Mouse (Mus musculus): ENCODE results near the gene Srpk1. TPM values are rescaled to one million over a fixed set of nuclear protein-coding genes. Genes with fewer than 3 reads are reported as not detected.

Gene Srpk1
- polyA plus RNA-seq, 1 experiment from 2014 or later = 97.5 TPM

DNA sequence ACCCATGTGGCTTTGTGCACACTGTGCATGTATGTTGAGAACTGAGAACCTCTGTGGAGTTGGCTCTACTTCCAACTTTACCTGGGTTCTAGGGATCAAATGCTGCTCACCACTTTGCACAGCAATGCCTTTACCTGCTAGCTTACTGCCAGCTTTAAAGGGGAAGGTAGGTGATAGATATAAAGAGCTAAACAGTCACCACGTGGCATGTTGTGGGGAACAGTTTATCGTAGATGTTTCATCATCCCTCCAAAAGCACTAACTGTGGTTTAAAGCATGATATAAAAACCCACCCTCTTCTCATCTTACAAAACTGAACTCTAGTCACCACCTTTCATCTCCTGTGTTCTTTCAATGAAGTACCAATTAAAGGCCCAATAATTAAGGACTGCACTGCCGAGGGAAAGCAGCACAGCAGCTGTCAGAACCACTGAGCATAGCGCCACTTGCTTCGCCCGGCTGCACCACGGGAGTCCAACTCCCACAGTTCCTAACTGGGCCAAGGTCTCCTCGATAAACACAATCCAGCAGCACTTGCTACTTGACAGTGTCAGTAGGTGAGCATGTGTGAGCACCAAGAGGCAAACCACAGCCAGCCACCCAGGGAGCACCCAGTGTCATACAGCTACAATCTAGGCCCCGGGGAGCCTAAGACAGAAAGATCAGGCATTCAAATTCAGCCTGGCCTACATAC is 20.8 kb downstream of the Srpk1 start:
- no peak for ATAC-seq
- Histone ChIP-seq H3K9me3 (no peaks in the 10 kb centered on the region), H3K4me1 (replicated peaks) (no peaks in the 10 kb centered on the region), H3K9ac (no peak overlapping the region), H3K27ac (no peak overlapping the region), H3K4me2 (replicated peaks) (no peak overlapping the region), H3K4me3 (replicated peaks) (no peak overlapping the region), H3K27me3 (replicated peaks) (no peaks in the 10 kb centered on the region), H3K36me3 (peaks cover 50% of the 10 kb centered on the region)
- 89% methylated on average over 9 of the region's 9 CpGs for WGBS

DNA sequence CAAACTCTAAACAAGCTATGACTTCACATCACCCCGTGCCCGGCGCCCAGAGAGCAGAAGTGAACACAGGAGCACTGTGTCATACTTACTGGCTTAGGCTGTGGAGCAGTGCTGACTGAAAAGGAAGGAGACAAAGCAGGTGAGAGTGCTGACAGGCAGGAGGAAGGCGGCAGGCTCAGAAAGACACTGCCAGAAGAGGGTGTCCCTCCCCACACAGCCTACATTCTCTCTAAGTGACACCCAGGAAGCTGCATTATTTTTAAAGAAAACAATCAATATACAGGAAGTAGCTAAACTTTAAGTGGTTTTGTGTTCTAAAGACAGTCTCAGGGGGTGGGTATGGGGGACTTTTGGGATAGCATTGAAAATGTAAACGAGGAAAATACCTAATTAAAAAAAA is 21.7 kb downstream of the Srpk1 start:
- Histone ChIP-seq H3K4me2 (replicated peaks) (no peak overlapping the region), H3K9me3 (no peaks in the 10 kb centered on the region), H3K4me1 (replicated peaks) (no peaks in the 10 kb centered on the region), H3K27ac (no peak overlapping the region), H3K27me3 (replicated peaks) (no peaks in the 10 kb centered on the region), H3K9ac (no peak overlapping the region), H3K36me3 (peaks cover 53% of the 10 kb centered on the region), H3K4me3 (replicated peaks) (no peak overlapping the region)
- ATAC-seq = no peak
- WGBS = 84% methylated on average over 5 of the region's 5 CpGs

DNA sequence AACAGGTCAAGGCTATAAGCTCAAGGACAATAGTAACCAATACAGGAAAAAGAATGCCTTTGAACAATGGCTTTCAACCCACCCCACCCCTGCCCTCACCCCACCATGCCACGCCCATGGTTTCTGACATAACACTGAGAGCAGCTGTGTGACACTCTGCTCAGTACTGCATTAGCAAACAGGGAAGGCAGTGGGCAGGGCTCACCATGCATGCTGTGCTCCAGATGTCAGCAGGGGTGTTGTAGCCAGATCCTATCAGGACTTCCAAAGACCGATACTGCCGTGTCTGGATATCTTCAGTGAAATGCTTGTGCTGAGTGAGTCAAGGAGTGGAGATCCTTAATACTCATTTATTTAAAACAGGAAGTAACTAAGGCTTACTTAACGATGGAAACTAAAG is 28.5 kb downstream of the Srpk1 start:
- H3K4me1 ChIP-seq (replicated peaks) = no peaks in the 10 kb centered on the region
- H3K27ac ChIP-seq = no peak overlapping the region
- H3K4me3 ChIP-seq (replicated peaks) = no peak overlapping the region
- no peaks in the 10 kb centered on the region for H3K9me3 ChIP-seq
- no peak overlapping the region for H3K4me2 ChIP-seq (replicated peaks)
- peaks cover 61% of the 10 kb centered on the region for H3K36me3 ChIP-seq
- no peak overlapping the region for H3K9ac ChIP-seq
- H3K27me3 ChIP-seq (replicated peaks) = no peaks in the 10 kb centered on the region
- no peak for ATAC-seq
- 56% methylated on average over 4 of the region's 4 CpGs for WGBS

DNA sequence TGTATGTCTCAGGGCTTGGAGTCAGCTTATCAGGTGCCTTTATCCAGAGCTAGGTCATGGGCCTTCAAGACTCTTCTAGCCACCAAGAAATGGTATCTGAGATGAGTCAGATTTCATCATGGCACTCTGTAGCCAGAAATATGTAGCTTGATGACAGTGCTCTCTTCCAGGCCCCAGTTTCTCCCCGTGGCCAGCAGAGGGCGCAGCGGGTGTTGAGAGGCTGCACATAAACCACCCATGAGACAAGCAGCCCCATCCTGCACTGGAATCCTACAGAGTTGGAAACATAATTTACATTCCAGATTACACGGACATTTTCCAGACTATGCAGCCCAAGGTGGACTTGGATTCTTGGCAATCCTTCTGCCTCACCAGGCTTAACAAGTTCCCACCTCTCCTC is 29.5 kb downstream of the Srpk1 start:
- no peaks in the 10 kb centered on the region for H3K9me3 ChIP-seq
- H3K4me1 ChIP-seq (replicated peaks) = no peaks in the 10 kb centered on the region
- no peak overlapping the region for H3K4me2 ChIP-seq (replicated peaks)
- peaks cover 58% of the 10 kb centered on the region for H3K36me3 ChIP-seq
- no peak overlapping the region for H3K27ac ChIP-seq
- H3K27me3 ChIP-seq (replicated peaks) = no peaks in the 10 kb centered on the region
- H3K4me3 ChIP-seq (replicated peaks) = no peak overlapping the region
- no peak overlapping the region for H3K9ac ChIP-seq
- ATAC-seq = peak; percentile 47; the same call in 1 of the 2 replicates
- WGBS = 17% methylated on average over 4 of the region's 4 CpGs

DNA sequence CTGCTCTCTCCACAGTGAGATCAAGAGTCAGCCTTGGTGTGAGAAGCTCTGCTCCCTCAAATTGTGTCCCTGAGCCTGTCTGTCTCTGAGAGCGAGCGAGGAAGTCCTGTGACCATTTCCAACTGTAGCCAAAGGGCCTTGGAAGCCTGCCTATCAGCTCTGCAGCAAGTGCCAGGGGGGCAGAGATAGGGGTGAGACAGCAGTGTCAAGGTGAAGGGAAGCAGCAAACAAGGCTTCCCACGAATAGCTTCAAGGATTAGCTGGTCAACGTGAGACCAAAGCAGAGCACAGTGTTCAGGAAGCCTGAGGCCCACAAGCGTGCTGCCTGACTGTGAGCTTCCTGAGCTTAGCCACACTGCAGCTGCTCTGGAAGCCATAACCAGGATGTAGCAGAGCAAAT is 31.0 kb downstream of the Srpk1 start:
- no peaks in the 10 kb centered on the region for H3K4me1 ChIP-seq (replicated peaks)
- WGBS = 91% methylated on average over 5 of the region's 5 CpGs
- H3K27ac ChIP-seq = no peak overlapping the region
- no peak for ATAC-seq
- no peak overlapping the region for H3K4me3 ChIP-seq (replicated peaks)
- H3K4me2 ChIP-seq (replicated peaks) = no peak overlapping the region
- H3K9me3 ChIP-seq = no peaks in the 10 kb centered on the region
- H3K36me3 ChIP-seq = peaks cover 51% of the 10 kb centered on the region
- H3K27me3 ChIP-seq (replicated peaks) = no peaks in the 10 kb centered on the region
- no peak overlapping the region for H3K9ac ChIP-seq

DNA sequence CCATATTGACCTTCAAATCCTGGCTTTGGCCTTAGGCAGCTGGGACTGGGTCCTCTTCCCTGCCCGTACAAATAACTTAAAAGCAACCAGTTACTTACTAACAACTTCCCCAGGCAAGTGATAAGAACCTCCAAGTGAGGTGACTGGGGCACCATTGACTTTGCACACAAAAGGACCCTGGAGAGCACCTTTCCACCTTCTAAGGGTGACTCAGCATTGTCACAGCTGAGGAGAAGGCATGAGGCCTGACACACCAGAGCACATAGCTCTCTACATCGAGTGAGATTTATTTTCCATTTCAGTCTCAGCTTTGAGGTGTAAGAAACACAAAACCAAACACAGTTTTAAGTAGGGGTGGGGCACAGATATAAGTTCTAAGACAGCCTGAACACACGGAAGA is 31.9 kb downstream of the Srpk1 start:
- Histone ChIP-seq H3K27ac (no peak overlapping the region), H3K4me3 (replicated peaks) (no peak overlapping the region), H3K36me3 (peaks cover 49% of the 10 kb centered on the region), H3K9me3 (no peaks in the 10 kb centered on the region), H3K27me3 (replicated peaks) (no peaks in the 10 kb centered on the region), H3K4me2 (replicated peaks) (no peak overlapping the region), H3K9ac (no peak overlapping the region), H3K4me1 (replicated peaks) (no peaks in the 10 kb centered on the region)
- no peak for ATAC-seq
- 87% methylated on average over 3 of the region's 3 CpGs for WGBS

DNA sequence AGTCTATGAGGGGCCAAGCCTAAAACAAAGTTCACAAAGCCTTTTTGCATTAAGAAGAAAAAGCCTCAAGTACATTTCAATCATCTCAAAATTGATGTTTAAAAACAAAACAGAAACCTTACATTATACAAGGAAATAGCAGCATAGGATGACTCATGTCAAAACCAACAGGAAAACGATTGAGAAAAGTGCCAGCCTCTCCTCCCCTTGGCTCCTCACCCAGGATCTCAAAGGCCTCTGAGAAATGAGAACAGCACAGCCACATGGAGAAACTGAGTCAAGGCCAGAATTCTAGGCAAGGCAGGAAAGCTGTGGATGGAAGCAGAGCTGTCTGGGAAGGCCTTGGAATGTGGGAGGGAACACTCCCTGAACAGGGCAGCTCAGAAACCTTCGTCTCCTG is 33.9 kb downstream of the Srpk1 start:
- 73% methylated on average over 2 of the region's 2 CpGs for WGBS

DNA sequence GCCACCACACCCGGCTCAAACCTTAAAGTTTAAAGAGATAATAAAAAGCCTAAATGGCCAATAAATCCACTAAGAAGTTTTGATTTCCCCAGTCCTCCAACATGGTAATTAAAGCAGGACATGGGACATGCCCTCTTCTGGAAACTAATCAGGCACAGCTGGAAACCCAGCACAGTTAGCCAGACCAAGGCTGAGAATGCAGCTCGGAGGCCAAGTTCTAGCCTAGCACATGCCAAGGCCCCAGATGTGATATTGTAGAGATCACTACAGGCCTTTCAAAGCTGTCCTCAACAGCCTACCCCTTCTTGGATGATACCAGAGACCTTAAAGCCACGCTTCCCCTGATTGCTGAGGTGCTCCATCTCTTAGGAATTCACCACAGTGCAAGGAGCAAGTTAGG is 36.0 kb downstream of the Srpk1 start:
- no peak for ATAC-seq
- no peaks in the 10 kb centered on the region for H3K9me3 ChIP-seq
- H3K4me1 ChIP-seq (replicated peaks) = no peaks in the 10 kb centered on the region
- H3K4me2 ChIP-seq (replicated peaks) = no peak overlapping the region
- H3K4me3 ChIP-seq (replicated peaks) = no peak overlapping the region
- WGBS = 82% methylated on average over 3 of the region's 3 CpGs
- H3K27me3 ChIP-seq (replicated peaks) = no peaks in the 10 kb centered on the region
- H3K27ac ChIP-seq = no peak overlapping the region
- H3K9ac ChIP-seq = no peak overlapping the region
- peaks cover 29% of the 10 kb centered on the region for H3K36me3 ChIP-seq

More for the DNA sequence above, 33.9 kb downstream of the Srpk1 start:
- H3K4me3 ChIP-seq (replicated peaks) = no peak overlapping the region
- no peak overlapping the region for H3K27ac ChIP-seq
- peaks cover 44% of the 10 kb centered on the region for H3K36me3 ChIP-seq
- H3K9ac ChIP-seq = no peak overlapping the region
- no peaks in the 10 kb centered on the region for H3K4me1 ChIP-seq (replicated peaks)
- no peak overlapping the region for H3K4me2 ChIP-seq (replicated peaks)
- no peak for ATAC-seq
- H3K27me3 ChIP-seq (replicated peaks) = no peaks in the 10 kb centered on the region
- no peaks in the 10 kb centered on the region for H3K9me3 ChIP-seq

DNA sequence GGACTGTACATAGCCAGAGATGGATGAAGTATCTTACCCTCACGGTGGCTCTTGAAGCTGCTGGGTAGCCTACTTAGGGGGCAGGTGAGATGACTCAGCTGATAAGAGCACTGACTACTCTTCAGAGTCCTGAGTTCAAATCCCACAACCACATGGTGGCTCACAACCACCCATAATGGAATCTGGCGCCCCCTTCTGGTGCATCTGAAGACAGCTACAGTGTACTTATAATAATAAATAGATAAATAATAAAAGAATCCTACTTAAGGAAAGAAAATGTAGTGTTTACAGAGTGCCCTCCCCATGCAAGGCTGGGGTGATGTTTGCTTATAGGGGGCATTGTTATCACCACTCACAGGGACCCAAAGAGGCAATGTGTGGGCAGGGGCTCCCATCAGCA is 41.5 kb downstream of the Srpk1 start:
- no peak overlapping the region for H3K27ac ChIP-seq
- no peaks in the 10 kb centered on the region for H3K27me3 ChIP-seq (replicated peaks)
- no peaks in the 10 kb centered on the region for H3K36me3 ChIP-seq
- H3K9me3 ChIP-seq = no peaks in the 10 kb centered on the region
- H3K4me1 ChIP-seq (replicated peaks) = peaks cover under 1% of the 10 kb centered on the region; the same call in 1 of the 2 replicates
- no peak for ATAC-seq
- no peak overlapping the region for H3K9ac ChIP-seq
- WGBS = 56% methylated on average over 2 of the region's 2 CpGs
- H3K4me3 ChIP-seq (replicated peaks) = no peak overlapping the region
- no peak overlapping the region for H3K4me2 ChIP-seq (replicated peaks)

DNA sequence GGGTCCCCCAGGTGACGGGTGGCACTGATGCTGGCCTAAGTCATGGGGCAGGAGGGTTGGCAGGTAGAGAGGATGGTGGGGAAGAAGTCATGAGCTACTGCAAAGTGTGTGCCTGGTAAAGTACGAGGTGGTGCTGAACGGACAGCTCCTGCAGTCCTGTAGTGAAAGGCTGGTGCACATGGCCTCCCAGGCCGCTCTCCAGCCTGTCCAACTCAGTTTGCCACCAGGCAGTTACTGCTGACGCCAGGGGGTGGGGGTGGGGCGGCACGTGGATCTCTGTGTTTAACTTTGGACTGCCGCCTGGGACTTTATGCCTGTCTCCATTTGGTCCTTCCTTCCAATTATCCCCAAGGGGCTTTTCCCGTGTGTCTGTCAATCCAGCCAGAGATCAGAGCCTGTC is 42.1 kb downstream of the Srpk1 start:
- Histone ChIP-seq H3K4me2 (replicated peaks) (no peak overlapping the region), H3K27me3 (replicated peaks) (no peaks in the 10 kb centered on the region), H3K9ac (no peak overlapping the region), H3K9me3 (no peaks in the 10 kb centered on the region), H3K4me1 (replicated peaks) (peaks cover 7% of the 10 kb centered on the region), H3K27ac (no peak overlapping the region), H3K4me3 (replicated peaks) (no peak overlapping the region), H3K36me3 (no peaks in the 10 kb centered on the region)
- ATAC-seq = peak; percentile 60
- 3% methylated on average over 9 of the region's 9 CpGs for WGBS

DNA sequence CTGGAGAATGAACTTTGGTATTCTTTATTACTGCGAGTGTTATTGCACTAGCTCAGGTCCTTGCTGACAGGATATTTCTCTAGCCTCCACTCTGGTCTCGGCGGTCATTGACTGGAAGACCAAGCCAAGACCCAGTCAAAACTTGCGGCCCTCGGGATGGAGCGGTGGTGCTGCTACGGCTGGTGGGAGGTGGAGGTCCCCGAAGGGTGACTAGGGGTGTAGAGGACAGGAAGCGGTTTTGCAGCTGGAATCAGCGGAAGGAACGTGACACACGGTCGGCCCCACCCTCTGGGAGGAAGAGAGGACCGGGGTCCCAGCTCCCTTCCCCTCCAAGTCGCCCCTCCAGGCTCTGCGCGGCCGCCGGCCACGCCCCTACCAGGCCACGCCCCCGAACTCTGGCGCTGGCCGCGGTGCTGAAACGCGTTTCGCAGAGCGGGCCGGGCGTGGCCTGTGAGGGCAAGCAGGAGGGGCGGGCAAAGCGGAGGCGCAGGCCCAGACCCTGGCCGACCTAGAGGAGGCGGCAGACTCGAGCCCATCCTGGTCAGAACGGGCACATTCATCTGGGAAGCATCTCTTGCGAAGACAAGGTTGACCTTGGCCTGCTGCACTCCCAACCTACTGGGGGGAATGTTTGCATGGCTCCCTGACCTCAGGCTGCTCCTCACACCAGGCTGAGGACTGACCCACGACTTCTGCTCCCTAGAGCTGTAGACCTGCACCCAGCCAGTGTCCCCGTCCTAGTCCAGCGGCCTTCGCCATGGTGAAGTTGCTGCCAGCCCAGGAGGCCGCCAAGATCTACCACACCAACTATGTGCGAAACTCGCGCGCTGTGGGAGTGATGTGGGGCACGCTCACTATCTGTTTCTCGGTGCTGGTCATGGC is 47.0 kb downstream of the Srpk1 start, which contains the start of gene Lhfpl5:
TSS of gene Lhfpl5 (plus strand) at position 398 of the 882 bp plus-strand sequence.
- Histone ChIP-seq H3K9me3 (no peaks in the 10 kb centered on the region), H3K36me3 (no peaks in the 10 kb centered on the region), H3K4me1 (replicated peaks) (peaks cover 11% of the 10 kb centered on the region), H3K4me2 (replicated peaks) (peak within 1 kb of the TSS; percentile 75), H3K27ac (no peak within 1 kb of the TSS), H3K27me3 (replicated peaks) (no peaks in the 10 kb centered on the region), H3K9ac (no peak within 1 kb of the TSS), H3K4me3 (replicated peaks) (peak within 1 kb of the TSS; percentile 30)
- WGBS = 11% methylated on average over 50 of the region's 50 CpGs
- ATAC-seq = peak; percentile 90

DNA sequence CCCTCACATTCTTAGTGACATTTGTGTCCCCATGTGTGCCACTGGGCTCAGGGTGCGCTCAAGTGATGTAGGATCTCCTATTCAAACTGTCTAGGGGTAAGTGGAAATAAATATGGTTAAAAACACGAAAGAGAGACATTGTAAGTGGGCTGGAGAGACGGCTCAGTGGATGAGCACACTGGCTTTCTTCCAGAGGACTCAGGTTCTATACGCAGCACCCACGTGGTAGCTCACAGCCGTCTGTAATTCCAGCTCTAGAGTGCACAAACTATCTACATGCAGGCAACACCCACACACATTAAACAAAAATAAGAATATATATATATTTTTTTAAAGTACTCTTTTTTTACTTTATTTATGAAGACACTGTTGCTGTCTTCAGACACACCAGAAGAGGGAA is 49.6 kb downstream of the Srpk1 start:
- no peaks in the 10 kb centered on the region for H3K9me3 ChIP-seq
- WGBS = 81% methylated on average over 6 of the region's 6 CpGs
- H3K27ac ChIP-seq = no peak overlapping the region
- H3K27me3 ChIP-seq (replicated peaks) = no peaks in the 10 kb centered on the region
- ATAC-seq = no peak
- H3K36me3 ChIP-seq = no peaks in the 10 kb centered on the region
- peaks cover 11% of the 10 kb centered on the region for H3K4me1 ChIP-seq (replicated peaks)
- no peak overlapping the region for H3K9ac ChIP-seq
- H3K4me2 ChIP-seq (replicated peaks) = no peak overlapping the region
- no peak overlapping the region for H3K4me3 ChIP-seq (replicated peaks)
